Mouse (Mus musculus): ENCODE results near the gene Rab13. TPM values are rescaled to one million over a fixed set of nuclear protein-coding genes. Genes with fewer than 3 reads are reported as not detected.

The Rab13 gene
- 5.0 and 7.7 TPM in 2 replicates for polyA plus RNA-seq (2012; rRNA removed)

DNA sequence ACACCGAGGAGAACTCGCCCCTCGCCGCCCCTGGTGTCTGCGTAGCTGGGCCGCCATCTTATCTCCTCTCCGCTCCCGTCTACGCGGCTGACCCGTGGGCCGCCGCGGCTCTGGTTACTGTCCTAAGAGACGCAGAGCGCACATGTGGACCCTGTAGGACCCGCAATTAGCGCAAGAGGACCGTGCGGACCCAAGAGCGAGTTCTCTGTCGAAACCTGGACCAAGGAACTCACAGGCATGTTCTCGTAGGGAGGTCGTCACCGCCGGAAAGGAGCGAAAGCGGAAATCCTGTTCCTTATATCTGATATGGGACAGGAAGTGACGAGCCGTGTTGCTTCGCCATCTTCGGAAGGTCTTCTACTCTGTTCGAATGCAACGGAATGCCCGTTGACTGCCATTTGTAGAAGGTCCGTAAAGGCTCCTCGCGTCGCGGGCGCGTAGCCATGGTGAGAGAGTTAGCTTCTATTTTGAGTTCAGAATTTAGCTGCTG lies at the start of gene Rab13, which contains the start of gene Rps27:
Gene Rab13 (plus strand): TSS at position 319 of the 490 bp plus-strand sequence.
Gene Rps27 (minus strand): TSS at position 275 of the 490 bp plus-strand sequence.
- peak; percentile 97 for DNase-seq
- Histone ChIP-seq H3K36me3 (ENCODE audit: control insufficient read depth, insufficient read depth, low read length) (no peaks in the 10 kb centered on the region; the same call in 1 of the 2 replicates), H3K4me3 (ENCODE audit: insufficient read depth, low read depth, low read length) (peak within 1 kb of the TSS; percentile 87), H3K27ac (ENCODE audit: insufficient read depth, low read depth, low read length) (peak within 1 kb of the TSS; percentile 90), H3K4me1 (ENCODE audit: control insufficient read depth, insufficient read depth, low read length) (peaks cover 5% of the 10 kb centered on the region; the same call in 1 of the 2 replicates), H3K27me3 (replicated peaks; ENCODE audit: control insufficient read depth, insufficient read depth, low read length) (no peaks in the 10 kb centered on the region)
- TF ChIP-seq CTCF (conservative IDR thresholded peaks at IDR 0.05; ENCODE audit: insufficient read depth, insufficient read length, low read depth, low read length) (no peak), POLR2A (IDR thresholded peaks at IDR 0.05; ENCODE audit: low read depth, low read length) (peak; percentile 95)
- WGBS: under 1% methylated on average over 42 of the region's 42 CpGs

- no peaks in the 10 kb centered on the region for H3K4me1 ChIP-seq (ENCODE audit: control insufficient read depth, insufficient read depth, low read length)
- H3K4me3 ChIP-seq (ENCODE audit: insufficient read depth, low read depth, low read length): no peak overlapping the region
- WGBS: 78% methylated on average over 3 of the region's 3 CpGs
- no peak overlapping the region for H3K27ac ChIP-seq (ENCODE audit: insufficient read depth, low read depth, low read length)
- TF ChIP-seq CTCF (conservative IDR thresholded peaks at IDR 0.05; ENCODE audit: insufficient read depth, insufficient read length, low read depth, low read length) (no peak), POLR2A (IDR thresholded peaks at IDR 0.05; ENCODE audit: low read depth, low read length) (no peak)
- H3K36me3 ChIP-seq (ENCODE audit: control insufficient read depth, insufficient read depth, low read length): no peaks in the 10 kb centered on the region
- H3K27me3 ChIP-seq (replicated peaks; ENCODE audit: control insufficient read depth, insufficient read depth, low read length): no peaks in the 10 kb centered on the region
- no peak for DNase-seq
Observed at GRCm38 (mm10) chr3:90179566-90179965, 33.9 kb upstream of the Rab13 start.

GRCm38 (mm10) chr3:90183581-90183980 lies 29.9 kb upstream of the Rab13 start:
- H3K27ac ChIP-seq (ENCODE audit: insufficient read depth, low read depth, low read length): no peak overlapping the region
- H3K4me1 ChIP-seq (ENCODE audit: control insufficient read depth, insufficient read depth, low read length): no peaks in the 10 kb centered on the region
- peak; percentile 16 for DNase-seq
- no peak overlapping the region for H3K4me3 ChIP-seq (ENCODE audit: insufficient read depth, low read depth, low read length)
- H3K27me3 ChIP-seq (replicated peaks; ENCODE audit: control insufficient read depth, insufficient read depth, low read length): no peaks in the 10 kb centered on the region
- TF ChIP-seq POLR2A (IDR thresholded peaks at IDR 0.05; ENCODE audit: low read depth, low read length) (no peak), CTCF (conservative IDR thresholded peaks at IDR 0.05; ENCODE audit: insufficient read depth, insufficient read length, low read depth, low read length) (no peak)
- 69% methylated on average over 3 of the region's 3 CpGs for WGBS
- H3K36me3 ChIP-seq (ENCODE audit: control insufficient read depth, insufficient read depth, low read length): no peaks in the 10 kb centered on the region

GRCm38 (mm10) chr3:90190859-90191510 lies 22.5 kb upstream of the Rab13 start:
- TF ChIP-seq POLR2A (IDR thresholded peaks at IDR 0.05; ENCODE audit: low read depth, low read length) (no peak), CTCF (conservative IDR thresholded peaks at IDR 0.05; ENCODE audit: insufficient read depth, insufficient read length, low read depth, low read length) (no peak)
- H3K4me1 ChIP-seq (ENCODE audit: control insufficient read depth, insufficient read depth, low read length): no peaks in the 10 kb centered on the region; the same call in 1 of the 2 replicates
- H3K27ac ChIP-seq (ENCODE audit: insufficient read depth, low read depth, low read length): no peak overlapping the region
- H3K27me3 ChIP-seq (replicated peaks; ENCODE audit: control insufficient read depth, insufficient read depth, low read length): no peaks in the 10 kb centered on the region
- no peaks in the 10 kb centered on the region for H3K36me3 ChIP-seq (ENCODE audit: control insufficient read depth, insufficient read depth, low read length)
- no peak for DNase-seq
- H3K4me3 ChIP-seq (ENCODE audit: insufficient read depth, low read depth, low read length): no peak overlapping the region
- 58% methylated on average over 11 of the region's 11 CpGs for WGBS

DNA sequence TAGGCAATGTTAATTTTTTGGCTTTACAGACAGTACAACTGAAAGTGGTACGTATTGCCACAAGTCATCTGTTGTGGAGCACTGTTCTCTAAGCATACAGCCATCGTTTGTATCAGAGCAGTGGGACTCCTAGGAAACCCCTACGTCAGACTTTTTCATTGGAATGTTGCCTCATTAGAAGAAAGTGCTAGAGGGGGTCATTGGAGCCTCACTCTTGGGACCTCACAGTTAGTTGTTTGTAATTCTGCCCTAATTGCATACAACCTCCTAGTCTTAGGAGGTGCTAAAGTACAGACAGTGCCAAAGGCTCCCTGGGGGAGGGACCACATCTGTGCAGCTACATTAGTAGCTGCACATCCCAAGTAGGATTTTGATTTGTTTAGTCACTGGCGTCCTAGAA lies 18.7 kb upstream of the Rab13 start:
- no peak for DNase-seq
- Histone ChIP-seq H3K27ac (ENCODE audit: insufficient read depth, low read depth, low read length) (no peak overlapping the region), H3K36me3 (ENCODE audit: control insufficient read depth, insufficient read depth, low read length) (no peaks in the 10 kb centered on the region), H3K27me3 (replicated peaks; ENCODE audit: control insufficient read depth, insufficient read depth, low read length) (no peaks in the 10 kb centered on the region), H3K4me3 (ENCODE audit: insufficient read depth, low read depth, low read length) (no peak overlapping the region), H3K4me1 (ENCODE audit: control insufficient read depth, insufficient read depth, low read length) (no peaks in the 10 kb centered on the region; the same call in 1 of the 2 replicates)
- TF ChIP-seq CTCF (conservative IDR thresholded peaks at IDR 0.05; ENCODE audit: insufficient read depth, insufficient read length, low read depth, low read length) (no peak), POLR2A (IDR thresholded peaks at IDR 0.05; ENCODE audit: low read depth, low read length) (no peak)
- WGBS: 57% methylated on average over 4 of the region's 4 CpGs

DNA sequence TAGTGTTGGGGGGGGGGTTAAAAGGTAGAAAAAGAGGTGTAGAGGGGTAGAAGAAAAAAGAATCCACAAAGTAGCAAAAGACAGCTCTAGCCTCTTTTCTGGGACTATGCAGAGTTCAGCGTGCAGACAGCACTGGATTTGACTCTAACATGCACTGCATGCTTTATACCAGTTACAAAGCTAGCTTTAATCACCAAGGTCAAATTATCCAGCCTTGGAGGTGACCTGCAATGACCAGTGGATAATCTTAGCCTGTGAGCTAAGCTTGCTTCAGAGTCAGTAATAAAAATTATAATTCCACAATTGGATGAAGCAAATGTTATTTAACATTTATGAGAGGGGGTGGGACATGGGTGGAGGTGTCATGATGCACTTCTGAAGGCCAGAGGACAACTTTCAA lies 17.9 kb upstream of the Rab13 start:
- WGBS: 69% methylated on average over 1 of the region's 1 CpGs
- DNase-seq: no peak

GRCm38 (mm10) chr3:90197548-90197947 lies 15.9 kb upstream of the Rab13 start:
- no peak overlapping the region for H3K27ac ChIP-seq (ENCODE audit: insufficient read depth, low read depth, low read length)
- H3K4me3 ChIP-seq (ENCODE audit: insufficient read depth, low read depth, low read length): no peak overlapping the region
- no peaks in the 10 kb centered on the region for H3K36me3 ChIP-seq (ENCODE audit: control insufficient read depth, insufficient read depth, low read length)
- WGBS: 75% methylated on average over 1 of the region's 1 CpGs
- H3K4me1 ChIP-seq (ENCODE audit: control insufficient read depth, insufficient read depth, low read length): no peaks in the 10 kb centered on the region
- TF ChIP-seq CTCF (conservative IDR thresholded peaks at IDR 0.05; ENCODE audit: insufficient read depth, insufficient read length, low read depth, low read length): no peak
- TF ChIP-seq POLR2A (IDR thresholded peaks at IDR 0.05; ENCODE audit: low read depth, low read length): no peak
- no peak for DNase-seq
- H3K27me3 ChIP-seq (replicated peaks; ENCODE audit: control insufficient read depth, insufficient read depth, low read length): no peaks in the 10 kb centered on the region

More for the DNA sequence above, 17.9 kb upstream of the Rab13 start:
- H3K4me3 ChIP-seq (ENCODE audit: insufficient read depth, low read depth, low read length): no peak overlapping the region
- no peaks in the 10 kb centered on the region for H3K36me3 ChIP-seq (ENCODE audit: control insufficient read depth, insufficient read depth, low read length)
- no peak overlapping the region for H3K27ac ChIP-seq (ENCODE audit: insufficient read depth, low read depth, low read length)
- H3K27me3 ChIP-seq (replicated peaks; ENCODE audit: control insufficient read depth, insufficient read depth, low read length): no peaks in the 10 kb centered on the region
- TF ChIP-seq POLR2A (IDR thresholded peaks at IDR 0.05; ENCODE audit: low read depth, low read length) (no peak), CTCF (conservative IDR thresholded peaks at IDR 0.05; ENCODE audit: insufficient read depth, insufficient read length, low read depth, low read length) (no peak)
- no peaks in the 10 kb centered on the region; the same call in 1 of the 2 replicates for H3K4me1 ChIP-seq (ENCODE audit: control insufficient read depth, insufficient read depth, low read length)

Measured in kidney, adult 2 months (tissue).